Mouse (Mus musculus) cerebellum, adult 2 months (tissue): Measurements from ENCODE around the gene Anks1b.

ENCODE experiments used
- CTCF ChIP-seq: fragments of 200-500 bp; IDR thresholded peaks from 2 replicates; pipeline ENCODE4 v1.5.1; 2011; ENCODE audit warnings: low read depth, mild to moderate bottlenecking, control low read depth, low read length, moderate library complexity, borderline replicate concordance; ENCODE audit not compliant: insufficient read depth
- POLR2A ChIP-seq: fragments of 200-500 bp; IDR thresholded peaks from 2 replicates; pipeline ENCODE4 v1.6.1; 2011; ENCODE audit warnings: low read length, control low read depth, borderline replicate concordance; ENCODE audit not compliant: insufficient read depth

DNA sequence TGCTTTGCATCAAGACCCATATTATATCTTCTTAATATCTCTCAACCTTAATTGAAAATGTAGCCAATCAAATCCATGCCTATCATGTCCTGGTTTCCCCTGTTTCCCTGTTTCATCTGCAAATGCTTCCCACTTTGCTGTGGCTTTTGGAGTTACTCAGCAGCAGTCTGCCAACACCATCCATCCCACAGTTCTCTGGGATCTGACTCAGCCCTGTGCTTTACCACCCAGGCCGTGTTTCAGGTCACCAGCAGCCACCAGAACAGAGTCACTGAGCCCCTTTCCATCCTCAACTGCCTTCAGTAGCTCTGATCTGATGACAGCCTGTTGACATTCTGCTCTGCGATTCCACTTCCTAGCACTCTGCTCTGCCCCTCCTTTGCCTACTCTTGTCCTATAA is 776.4 kb downstream of the Anks1b start:
- TF ChIP-seq CTCF (no peak), POLR2A (no peak)
